Mouse (Mus musculus): ENCODE data around the gene Cdh15. TPM values are rescaled to one million over a fixed set of nuclear protein-coding genes. Genes with fewer than 3 reads are reported as not detected.
A peak's percentile ranks its signal among the peaks of the same experiment; 100 is the strongest.

Gene Cdh15
- total RNA-seq, 2 experiments from 2014 or later = not detected

DNA sequence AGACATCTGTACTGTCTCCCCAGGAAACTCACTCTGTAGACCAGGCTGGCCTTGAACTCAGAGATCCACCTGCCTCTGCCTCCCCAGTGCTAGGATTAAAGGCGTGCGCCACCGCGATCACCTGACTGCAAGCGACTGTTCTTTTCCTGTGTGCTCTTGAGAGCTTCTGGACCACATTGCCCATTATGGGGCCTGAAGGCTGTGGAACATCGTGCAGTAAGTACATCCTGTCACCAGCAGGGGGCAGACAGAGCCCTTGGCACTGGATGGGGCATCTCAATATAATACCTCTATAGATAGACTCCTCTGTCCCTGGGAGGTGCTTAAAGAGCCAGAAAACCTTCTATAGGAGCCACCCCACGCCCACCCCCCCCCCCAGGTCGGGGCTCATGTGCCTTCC lies 12.8 kb upstream of the Cdh15 start:
- ATAC-seq (replicated peaks; ENCODE audit: low FRiP score, poor library complexity, severe bottlenecking) = peak; percentile 70

DNA sequence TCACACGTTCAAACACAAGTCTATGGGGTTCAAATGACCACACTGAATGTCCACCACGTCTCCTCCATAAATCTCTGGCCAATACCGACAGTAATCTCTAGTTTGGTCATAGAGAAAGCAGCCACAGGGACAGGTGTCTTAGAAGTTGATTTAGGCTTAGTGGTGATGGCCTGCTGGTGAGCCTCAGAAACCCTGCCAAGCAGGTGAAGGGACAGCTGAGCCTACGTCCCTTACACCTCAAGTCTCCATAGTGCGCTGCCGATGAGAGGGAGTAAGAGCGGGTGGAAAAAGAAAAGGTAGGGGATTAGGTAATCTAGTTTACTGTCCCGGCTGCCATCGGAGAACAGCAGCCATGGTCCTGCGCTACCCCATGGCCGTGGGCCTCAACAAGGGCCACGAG lies 11.6 kb upstream of the Cdh15 start:
- no peak for ATAC-seq (replicated peaks; ENCODE audit: low FRiP score, poor library complexity, severe bottlenecking)

DNA sequence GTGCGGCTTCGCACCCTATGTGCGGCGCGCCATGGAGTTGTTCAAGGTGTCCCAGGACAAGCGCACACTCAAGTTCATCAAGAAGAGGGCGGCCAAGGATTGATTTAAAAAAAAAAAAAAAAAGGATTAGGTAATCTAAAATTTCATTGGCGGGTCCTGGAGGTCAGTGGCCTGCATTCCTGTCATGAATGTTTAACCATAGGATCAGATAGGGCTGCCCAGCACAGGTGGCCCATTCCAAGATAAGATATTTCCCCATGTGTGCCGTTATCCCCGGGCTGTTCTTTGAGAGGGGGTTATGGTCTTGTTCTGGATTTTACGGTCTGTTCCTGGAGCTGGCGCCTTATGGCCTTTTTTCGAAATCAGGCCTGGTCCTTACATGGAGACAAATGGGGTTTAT lies 11.1 kb upstream of the Cdh15 start:
- ATAC-seq (replicated peaks; ENCODE audit: low FRiP score, poor library complexity, severe bottlenecking) = no peak

DNA sequence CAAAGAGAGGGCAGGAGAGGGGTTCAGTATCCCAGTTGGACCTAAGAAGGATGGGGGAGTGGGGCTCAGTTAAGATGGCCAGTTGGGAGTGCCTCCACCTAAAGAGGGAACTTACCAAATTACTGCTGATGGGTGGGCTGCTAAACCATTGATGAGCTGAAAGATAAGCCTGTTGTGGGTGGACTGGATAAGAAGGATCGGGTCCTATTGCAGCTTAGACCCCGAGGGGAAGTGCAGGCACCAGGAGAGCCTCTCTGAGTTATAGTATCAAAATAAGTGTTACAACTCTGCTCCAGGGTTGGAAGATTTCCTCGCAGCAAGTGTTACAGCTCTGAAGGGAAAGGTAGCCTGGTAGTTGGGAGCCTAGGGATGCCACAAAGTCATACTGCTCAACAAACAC lies 3.6 kb upstream of the Cdh15 start:
- no peak for ATAC-seq (replicated peaks; ENCODE audit: low FRiP score, poor library complexity, severe bottlenecking)

DNA sequence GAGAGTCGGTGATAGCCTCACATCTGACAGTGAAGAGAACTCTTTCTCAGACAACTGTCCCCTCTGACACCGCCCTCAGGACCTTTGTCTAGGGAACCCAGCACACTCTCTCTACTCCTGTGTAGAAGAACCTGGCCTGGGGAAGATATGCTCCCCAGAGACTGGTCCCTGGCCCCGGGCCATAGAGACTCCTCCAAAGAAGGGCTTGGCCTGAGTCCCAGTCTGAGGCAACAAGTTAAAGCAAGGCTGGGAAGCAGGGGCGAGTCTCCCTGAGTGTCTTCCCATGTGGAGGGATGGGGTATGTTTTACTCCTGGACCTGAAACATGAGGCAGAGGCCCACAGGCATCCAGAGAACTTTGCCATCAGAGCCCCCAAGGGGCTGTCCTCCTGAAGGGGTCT lies 2.1 kb upstream of the Cdh15 start:
- no peak for ATAC-seq (replicated peaks; ENCODE audit: low FRiP score, poor library complexity, severe bottlenecking)

DNA sequence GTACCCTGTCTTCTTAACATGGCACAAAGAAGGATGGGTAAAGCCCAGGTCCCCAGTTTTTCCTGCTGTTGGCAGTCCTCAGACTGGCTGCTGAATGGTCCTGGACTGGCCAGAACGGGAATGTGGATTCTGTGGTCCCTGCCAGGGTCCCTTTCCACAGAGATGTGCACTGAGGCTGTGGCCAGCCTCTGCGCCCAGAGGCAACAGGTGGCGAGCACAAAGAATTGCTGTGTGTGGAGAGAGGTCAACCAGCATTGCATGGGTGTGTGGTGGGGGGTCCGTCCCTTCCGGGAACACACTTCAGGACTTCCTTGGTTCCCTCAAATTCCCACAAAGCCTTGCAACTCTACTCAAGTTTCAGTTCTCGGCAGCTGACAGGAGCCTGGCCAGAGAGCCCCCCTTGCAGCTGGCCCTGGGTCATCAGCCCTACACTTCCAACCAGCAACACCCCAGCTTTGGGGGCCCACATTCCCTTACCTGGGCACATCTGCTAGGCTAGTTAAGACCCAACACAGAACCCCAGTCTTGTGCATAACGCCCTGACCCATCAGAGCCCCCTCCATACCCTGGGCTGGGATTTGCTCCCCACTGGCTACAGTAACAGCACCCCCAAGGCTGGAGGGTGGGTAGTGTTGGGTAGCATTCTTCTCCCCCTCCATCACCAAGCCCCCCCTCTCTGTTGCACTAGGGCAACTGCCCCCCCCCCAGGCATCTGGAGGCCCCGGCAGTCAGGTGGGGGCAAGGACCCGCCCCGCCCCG lies 1.6 kb downstream of the Cdh15 start:
- no peak for ATAC-seq (replicated peaks; ENCODE audit: low FRiP score, poor library complexity, severe bottlenecking)

DNA sequence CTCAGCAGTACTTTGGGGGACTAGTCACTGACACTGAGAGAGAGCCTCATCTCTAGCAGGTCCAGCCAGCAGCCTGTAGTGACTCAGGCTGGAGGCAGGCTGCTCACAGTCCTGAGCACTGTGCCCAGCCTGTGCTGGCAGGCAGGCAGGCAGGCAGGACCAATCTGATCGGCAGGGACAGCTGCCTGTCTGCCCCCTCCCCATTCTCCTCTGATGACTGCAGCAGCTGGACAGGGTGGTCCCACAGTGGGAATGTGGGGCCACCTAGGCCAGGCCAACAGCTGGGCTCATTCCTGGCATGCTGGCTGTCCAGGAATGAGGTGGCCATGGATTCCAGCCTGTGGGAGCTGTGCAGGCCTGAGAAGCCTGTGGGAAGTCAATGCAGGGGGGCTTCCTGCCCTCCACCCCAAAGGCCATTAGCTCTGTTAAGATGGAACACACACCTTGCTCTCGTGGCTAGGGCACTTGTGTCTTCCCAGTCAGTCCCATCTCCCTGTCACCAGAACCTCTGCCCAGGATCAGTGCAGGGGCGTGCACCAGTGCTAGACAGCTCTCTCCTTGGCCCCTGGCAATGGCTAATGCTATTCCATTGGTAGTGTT lies 3.0 kb downstream of the Cdh15 start:
- ATAC-seq (replicated peaks; ENCODE audit: low FRiP score, poor library complexity, severe bottlenecking) = no peak

DNA sequence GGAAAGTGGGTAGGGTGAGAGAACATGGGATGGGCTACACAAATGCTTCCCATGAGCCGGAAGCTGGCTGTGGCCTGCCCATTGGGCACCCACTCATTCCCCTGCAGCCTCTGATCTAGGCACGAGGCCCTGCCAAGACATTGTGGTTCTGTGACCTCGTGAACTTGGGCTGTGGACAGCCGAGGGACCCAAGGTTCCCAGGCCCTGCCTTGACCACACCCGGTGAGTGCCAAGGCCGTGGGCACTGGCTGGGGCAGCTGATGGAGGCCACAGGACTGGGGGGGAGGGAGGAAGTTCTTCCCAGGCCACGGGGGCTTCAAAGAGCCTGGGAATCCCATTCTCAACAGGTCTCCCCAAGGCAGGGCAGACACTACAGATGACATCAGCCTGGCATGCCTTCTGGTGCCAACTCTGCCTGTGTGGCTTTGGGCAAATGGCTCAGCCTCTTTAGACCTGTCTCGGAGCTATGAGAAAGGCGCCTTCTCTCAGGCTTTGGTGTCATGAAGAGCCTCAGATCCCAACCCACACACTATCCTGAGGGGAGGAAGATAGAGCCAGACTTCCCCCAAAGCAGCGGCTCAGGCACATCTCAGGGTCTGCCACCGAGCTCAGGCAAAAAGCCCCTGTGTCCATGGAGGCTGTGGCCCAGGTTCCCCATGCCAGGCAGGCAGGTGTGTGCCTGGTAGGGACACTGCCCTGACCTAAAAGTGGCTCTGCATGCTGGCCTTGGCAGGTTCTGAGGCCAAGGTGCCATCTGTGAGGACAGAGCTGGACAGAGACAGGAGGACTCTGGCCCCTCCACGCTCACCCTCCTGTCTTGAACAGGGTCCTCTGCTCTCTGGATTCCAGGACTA lies 4.2 kb downstream of the Cdh15 start:
- ATAC-seq (replicated peaks; ENCODE audit: low FRiP score, poor library complexity, severe bottlenecking) = no peak

DNA sequence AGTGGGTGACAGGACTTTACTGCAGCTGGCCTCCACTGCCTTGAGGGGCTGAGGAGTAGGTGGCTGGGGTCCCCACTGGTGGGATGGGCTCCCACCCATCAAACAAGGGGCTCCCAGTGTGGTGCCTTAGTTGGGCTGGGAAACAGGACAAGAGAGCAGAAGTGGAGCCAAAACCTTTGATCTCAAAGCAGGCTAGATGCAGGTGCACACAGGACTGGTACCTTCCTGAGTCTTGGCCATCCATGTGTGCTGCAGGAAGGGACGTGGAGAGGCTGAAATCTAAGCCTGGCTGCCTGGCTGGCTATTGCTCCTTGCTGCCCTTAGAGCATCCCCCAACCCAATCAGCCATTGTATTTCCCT lies 4.8 kb downstream of the Cdh15 start:
- ATAC-seq (replicated peaks; ENCODE audit: low FRiP score, poor library complexity, severe bottlenecking) = no peak

DNA sequence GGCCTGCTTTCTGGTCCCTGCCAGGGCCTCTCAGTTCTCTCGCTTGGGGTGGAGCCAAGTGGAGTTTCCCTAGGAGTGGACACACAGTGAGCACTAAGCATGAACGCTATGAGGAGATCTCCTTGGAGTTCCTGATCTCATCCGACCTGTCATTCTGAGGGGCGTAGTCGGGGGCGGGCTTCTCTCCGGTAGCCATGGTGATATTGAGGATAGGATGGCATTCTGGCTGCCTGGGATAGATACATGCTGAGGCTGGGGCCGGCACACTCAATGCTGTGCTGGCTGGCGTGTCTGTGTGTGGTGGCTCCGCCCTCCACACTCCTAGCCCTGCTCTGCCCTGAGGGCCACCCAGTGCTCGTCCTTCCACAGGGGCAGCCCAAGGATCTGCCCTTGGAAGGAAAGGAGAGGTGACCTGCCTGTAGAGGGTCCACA lies 5.6 kb downstream of the Cdh15 start:
- ATAC-seq (replicated peaks; ENCODE audit: low FRiP score, poor library complexity, severe bottlenecking) = no peak

DNA sequence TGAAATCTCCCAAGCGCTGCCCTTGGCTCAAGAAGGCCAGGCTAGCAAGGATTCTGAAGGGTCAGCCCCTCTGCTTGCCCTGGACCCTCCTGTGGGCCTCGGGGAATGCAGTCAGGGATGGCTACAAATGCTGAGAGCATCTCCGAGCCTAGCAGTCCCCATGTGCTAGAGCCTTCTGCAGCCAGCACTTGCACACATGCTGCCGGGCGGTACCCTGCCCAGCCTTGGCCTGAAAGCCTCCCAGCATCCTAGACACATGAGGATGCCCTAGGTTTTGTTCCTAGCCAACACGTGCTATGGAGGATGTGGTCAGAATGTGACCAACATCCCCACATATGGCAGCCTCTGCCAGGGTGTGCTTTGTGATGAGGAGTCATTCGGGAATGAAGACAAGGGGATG lies 6.6 kb downstream of the Cdh15 start:
- ATAC-seq (replicated peaks; ENCODE audit: low FRiP score, poor library complexity, severe bottlenecking) = no peak

DNA sequence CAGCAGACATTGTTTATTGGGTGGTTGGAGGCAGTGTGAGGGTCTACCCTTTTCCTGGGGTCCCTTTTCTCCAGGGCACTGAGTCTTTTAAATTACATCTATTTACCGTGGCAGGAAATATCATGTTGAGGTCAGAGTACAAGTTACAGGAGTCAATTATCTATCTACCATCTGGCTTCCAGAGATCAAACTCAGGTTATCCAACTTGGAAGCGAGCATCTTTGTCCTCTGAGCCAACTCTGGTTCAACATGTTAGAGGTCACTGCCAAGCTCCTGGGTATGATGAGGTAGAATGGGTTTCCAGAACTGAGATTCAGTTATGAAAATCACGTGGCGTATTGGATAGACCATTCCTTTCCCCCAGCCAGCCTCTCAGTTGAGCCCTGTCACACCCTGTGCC lies 7.4 kb downstream of the Cdh15 start:
- ATAC-seq (replicated peaks; ENCODE audit: low FRiP score, poor library complexity, severe bottlenecking) = no peak

DNA sequence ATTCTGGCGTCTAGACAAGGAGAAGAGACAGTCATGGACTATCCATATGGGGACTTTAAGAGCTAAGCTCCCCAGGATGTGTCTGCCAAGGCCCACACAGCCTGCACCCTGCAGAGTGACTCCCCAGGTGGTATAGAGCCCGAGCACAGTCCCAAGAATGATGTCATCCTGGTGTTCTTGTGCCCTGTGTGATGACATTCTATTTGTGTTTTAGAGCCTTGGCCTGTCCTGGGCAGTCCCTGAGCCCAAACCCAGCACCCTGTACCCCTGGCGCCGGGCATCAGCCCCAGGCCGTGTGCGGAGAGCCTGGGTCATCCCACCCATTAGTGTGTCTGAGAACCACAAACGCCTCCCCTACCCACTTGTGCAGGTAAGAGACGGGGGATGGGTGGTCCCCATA lies 8.5 kb downstream of the Cdh15 start:
- no peak for ATAC-seq (replicated peaks; ENCODE audit: low FRiP score, poor library complexity, severe bottlenecking)

DNA sequence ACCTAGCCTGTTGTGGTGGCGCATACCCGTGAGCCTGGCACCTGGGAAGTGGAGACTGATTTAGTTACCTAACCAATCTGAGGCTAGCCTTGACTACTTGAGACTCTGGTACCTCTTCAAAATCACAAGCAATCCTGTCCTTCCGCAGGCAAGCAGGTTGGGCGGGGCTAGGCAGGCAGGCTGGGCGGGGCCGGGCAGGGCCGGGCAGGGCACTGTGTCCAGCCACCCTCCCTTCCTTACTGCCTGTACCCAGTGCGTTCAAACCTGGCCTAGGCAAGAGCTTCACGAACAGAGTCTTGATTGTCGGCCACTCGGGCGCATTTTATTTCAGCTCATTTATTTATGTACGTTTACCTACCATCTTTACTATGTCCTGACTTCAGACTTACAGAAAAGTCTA lies 12.1 kb downstream of the Cdh15 start:
- no peak for ATAC-seq (replicated peaks; ENCODE audit: low FRiP score, poor library complexity, severe bottlenecking)

DNA sequence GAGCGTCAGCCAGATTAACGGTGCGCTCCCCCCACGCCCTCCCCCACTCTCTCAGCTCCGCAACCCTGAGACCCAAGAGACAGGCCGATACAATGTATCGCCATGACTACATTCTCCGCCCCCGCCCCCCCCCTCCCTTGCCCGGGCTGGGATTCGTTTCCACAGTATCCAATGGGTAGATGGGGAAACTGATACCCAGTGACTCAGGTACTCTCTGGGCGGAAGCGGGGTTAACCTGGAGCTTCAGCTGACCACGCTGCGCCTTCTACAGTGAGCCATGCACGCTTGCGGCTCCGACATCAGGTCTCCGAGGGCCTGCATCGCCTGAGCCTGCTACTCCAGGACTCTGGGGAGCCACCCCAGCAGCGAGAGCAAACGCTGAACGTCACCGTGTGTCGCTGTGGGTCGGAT lies 17.0 kb downstream of the Cdh15 start:
- ATAC-seq (replicated peaks; ENCODE audit: low FRiP score, poor library complexity, severe bottlenecking) = no peak

DNA sequence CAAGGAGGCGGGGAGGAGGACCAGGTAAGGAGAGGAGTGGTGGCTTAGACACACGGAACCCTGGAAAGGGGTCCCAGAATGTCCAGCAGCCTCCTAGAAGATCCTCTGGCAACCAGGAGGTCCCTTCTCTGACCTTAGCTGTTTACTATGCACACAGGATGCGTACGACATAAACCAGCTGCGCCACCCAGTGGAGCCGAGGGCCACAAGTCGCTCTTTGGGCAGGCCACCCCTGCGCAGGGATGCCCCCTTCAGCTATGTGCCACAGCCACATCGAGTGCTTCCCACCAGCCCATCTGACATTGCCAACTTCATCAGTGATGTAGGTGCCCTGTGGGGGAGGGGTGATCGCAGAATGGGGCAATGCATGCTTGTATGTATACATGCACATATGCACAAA lies 17.7 kb downstream of the Cdh15 start:
- no peak for ATAC-seq (replicated peaks; ENCODE audit: low FRiP score, poor library complexity, severe bottlenecking)

DNA sequence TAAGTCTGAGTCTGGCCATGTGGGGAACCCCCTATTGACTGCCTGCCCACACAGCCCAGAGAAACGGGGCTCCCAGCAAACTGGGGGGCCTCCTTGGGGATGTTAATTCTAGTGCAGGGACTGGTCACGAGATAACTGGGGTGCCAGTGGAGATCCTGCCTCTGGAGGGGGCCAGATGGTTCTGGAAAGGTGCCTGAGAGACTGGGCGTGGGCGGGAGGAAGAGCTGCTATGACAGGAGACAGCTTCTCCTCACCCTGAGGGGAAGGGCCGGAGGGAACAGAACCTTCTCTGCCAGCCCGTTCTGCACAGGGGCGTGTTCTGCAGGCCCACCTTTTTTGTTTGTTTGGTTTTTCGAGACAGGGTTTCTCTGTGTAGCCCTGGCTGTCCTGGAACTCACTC lies 18.5 kb downstream of the Cdh15 start:
- ATAC-seq (replicated peaks; ENCODE audit: low FRiP score, poor library complexity, severe bottlenecking) = no peak

DNA sequence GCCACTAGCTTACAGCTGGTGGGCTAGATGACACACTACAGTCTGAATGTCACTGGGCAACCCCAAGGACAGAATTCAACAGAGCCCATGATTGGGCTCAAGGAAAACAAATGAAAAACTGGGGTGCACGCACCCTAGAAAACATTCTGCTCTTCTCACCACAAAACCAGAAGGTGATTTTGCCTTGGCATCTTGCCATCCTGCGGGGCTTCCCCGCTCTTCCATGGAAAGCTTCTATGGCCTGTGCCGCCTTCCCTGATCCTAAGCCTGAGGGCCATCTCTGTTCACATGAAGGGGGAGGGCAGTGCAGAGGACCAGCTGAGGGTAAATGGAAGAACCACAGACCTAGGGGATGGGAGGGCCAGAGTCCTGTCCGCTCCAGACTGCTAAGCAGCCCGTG lies 20.2 kb downstream of the Cdh15 start:
- ATAC-seq (replicated peaks; ENCODE audit: low FRiP score, poor library complexity, severe bottlenecking) = no peak

DNA sequence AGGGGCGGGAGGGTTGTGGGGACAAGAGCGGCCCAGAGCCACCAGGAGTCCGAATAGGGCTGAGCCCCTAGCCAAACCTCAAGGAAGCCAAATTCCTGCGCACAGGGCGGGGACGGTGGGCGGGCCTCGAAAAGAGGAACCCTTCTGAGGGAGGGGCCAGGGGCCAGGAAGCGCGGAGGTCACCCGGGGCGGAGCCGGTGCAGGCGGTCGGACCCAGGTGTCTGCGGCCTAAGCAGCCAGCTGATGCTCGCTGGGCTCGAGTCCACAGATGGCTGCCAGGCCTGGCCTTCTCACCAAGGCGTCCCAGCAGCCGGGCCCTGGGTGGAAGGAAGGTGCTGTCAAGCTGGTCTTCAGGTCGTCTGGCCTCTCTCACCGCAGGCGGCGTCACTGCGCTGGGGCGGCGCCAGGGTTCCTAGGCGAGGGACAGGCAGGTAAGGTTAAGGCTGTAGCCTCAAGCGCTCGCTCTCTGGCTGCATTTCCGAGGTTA lies 22.7 kb downstream of the Cdh15 start:
- no peak for ATAC-seq (replicated peaks; ENCODE audit: low FRiP score, poor library complexity, severe bottlenecking)

DNA sequence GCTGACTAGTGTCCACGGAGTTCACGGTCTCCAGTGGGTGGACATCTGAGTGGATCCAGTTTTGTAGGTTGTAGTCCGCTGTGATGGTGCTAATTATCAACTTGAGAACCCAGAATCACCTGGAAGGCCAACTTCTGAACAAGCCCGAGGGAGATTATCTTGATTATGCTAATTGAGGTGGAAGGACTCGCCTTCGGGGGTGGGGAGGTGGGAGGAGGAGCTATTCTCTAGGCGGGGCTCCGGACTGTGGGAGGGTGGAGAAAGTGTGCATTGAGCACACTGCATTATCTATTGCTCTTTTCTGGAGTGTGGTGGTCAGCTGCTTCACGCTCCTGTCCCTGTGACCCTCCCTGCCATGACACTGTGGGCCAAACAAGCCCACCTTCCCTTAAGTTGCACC lies 23.9 kb downstream of the Cdh15 start:
- no peak for ATAC-seq (replicated peaks; ENCODE audit: low FRiP score, poor library complexity, severe bottlenecking)

DNA sequence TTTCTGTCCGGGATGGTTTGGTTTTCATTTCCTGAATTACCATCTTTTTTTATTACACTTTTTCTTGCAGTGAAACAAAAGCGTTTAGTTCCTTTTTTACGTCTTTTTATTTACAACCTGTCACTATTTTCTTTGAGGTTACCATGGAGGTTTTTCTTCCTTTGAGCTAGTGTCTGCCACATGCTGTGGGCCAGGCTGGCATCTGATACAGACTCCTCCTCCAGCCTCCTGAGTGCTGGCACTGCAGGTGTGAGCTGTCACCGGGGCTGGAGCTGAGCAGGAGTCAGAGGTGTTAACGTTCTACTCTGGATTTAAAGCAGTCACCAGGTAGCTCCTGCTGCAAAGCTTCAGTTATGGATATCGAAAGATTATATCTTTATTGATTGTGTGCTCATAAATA lies 25.4 kb downstream of the Cdh15 start:
- ATAC-seq (replicated peaks; ENCODE audit: low FRiP score, poor library complexity, severe bottlenecking) = no peak

All from erythroid progenitor cell, adult 5-6 weeks (primary cell).